Mouse (Mus musculus) midbrain, embryonic 13.5 days (tissue): Measurements from ENCODE around the gene Enoph1. TPM values are rescaled to one million over a fixed set of nuclear protein-coding genes. Genes with fewer than 3 reads are reported as not detected.
A peak's percentile ranks its signal among the peaks of the same experiment; 100 is the strongest.

Experiments
- ATAC-seq: fragments of 200-750 bp; cut with Nextera tagmentation; 2 replicates; pipeline ENCODE4 v1.8.0; 2017; ENCODE audit warnings: mild to moderate bottlenecking, moderate TSS enrichment, moderate library complexity
- H3K27ac ChIP-seq: fragments of 300-500 bp; sonication (generic); 2 replicates; pipeline ENCODE4 v1.5.1; 2015; ENCODE audit warnings: inconsistent platforms, mild to moderate bottlenecking, moderate library complexity
- H3K27me3 ChIP-seq: fragments of 300-500 bp; sonication (generic); 2 replicates; pipeline ENCODE4 v1.6.1; 2015; ENCODE audit warnings: mild to moderate bottlenecking, inconsistent platforms
- H3K36me3 ChIP-seq: fragments of 300-500 bp; sonication (generic); 2 replicates; pipeline ENCODE4 v1.6.1; 2015; ENCODE audit warnings: mild to moderate bottlenecking, inconsistent platforms
- H3K4me1 ChIP-seq: fragments of 300-500 bp; sonication (generic); replicated peaks from 2 replicates; pipeline ENCODE4 v1.6.1; 2015; ENCODE audit warnings: inconsistent platforms
- H3K4me2 ChIP-seq: fragments of 300-500 bp; sonication (generic); replicated peaks from 2 replicates; pipeline ENCODE4 v1.6.1; 2015; ENCODE audit warnings: moderate library complexity, mild to moderate bottlenecking, inconsistent platforms
- H3K4me3 ChIP-seq: fragments of 300-500 bp; sonication (generic); replicated peaks from 2 replicates; pipeline ENCODE4 v1.5.1; 2015; ENCODE audit warnings: mild to moderate bottlenecking, inconsistent platforms
- H3K9ac ChIP-seq: fragments of 300-500 bp; sonication (generic); replicated peaks from 2 replicates; pipeline ENCODE4 v1.6.1; 2015; ENCODE audit warnings: mild to moderate bottlenecking, inconsistent platforms
- H3K9me3 ChIP-seq: fragments of 300-500 bp; sonication (generic); 2 replicates; pipeline ENCODE4 v1.6.1; 2016; ENCODE audit warnings: mild to moderate bottlenecking, inconsistent platforms
- WGBS: fragments of 180-500 bp; shearing (Covaris S2); methylation state at CpG from one replicate; pipeline ENCODE4 v1.1.7; 2015; 5-methylcytosine and 5-hydroxymethylcytosine counted together
- polyA plus RNA-seq: library from polyadenylated mRNA; unstranded; fragments of >200 nt; fragmentation: Nextera tagmentation; extraction: Ambion mirVana; gene quantifications from 2 replicates; pipeline ENCODE4 v1.2.1, GENCODE M21; 2015

Enoph1 gene
- polyA plus RNA-seq, 1 experiment from 2014 or later = 39.4 TPM

DNA sequence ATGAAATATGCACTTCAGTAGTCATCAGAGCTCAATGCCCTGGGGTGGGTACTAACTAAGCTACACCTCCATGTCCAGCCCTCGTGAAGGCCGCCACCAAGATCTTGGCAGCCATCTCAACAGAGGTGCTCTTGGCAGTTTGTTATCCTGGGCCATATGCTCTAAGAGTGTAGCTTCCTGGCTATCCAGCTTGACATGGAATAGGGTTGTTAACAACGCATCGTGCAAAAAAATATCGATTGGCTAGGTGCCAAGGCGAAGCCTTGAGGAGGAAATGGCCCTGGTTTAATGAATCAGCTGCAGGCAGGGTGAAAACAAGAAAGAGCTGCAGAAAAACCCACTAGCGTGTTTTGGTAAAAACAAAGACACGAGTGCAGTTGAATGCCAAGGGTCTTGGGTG lies 45.3 kb downstream of the Enoph1 start:
- WGBS = 76% methylated on average over 8 of the region's 8 CpGs
- Histone ChIP-seq H3K27me3 (no peaks in the 10 kb centered on the region), H3K9ac (no peak overlapping the region), H3K4me3 (no peak overlapping the region), H3K36me3 (no peaks in the 10 kb centered on the region), H3K9me3 (no peaks in the 10 kb centered on the region), H3K4me1 (peaks cover 13% of the 10 kb centered on the region), H3K4me2 (no peak overlapping the region), H3K27ac (0 out of 2 replicates have a peak overlapping the region, but pooled peaks have one; percentile 8)
- no peak for ATAC-seq

- no peak overlapping the region for H3K9ac ChIP-seq
- peak overlapping the region; percentile 87 for H3K27ac ChIP-seq
- peaks cover 24% of the 10 kb centered on the region for H3K4me1 ChIP-seq
- no peaks in the 10 kb centered on the region for H3K9me3 ChIP-seq
- H3K4me2 ChIP-seq = peak overlapping the region; percentile 50
- WGBS = 23% methylated on average over 12 of the region's 12 CpGs
- no peaks in the 10 kb centered on the region for H3K36me3 ChIP-seq
- H3K4me3 ChIP-seq = peak overlapping the region; percentile 3; the same call in 1 of the 2 replicates
- H3K27me3 ChIP-seq = no peaks in the 10 kb centered on the region
- ATAC-seq = peak; percentile 61
Measured at GRCm38 (mm10) chr5:100090515-100091262, 50.9 kb downstream of the Enoph1 start.

DNA sequence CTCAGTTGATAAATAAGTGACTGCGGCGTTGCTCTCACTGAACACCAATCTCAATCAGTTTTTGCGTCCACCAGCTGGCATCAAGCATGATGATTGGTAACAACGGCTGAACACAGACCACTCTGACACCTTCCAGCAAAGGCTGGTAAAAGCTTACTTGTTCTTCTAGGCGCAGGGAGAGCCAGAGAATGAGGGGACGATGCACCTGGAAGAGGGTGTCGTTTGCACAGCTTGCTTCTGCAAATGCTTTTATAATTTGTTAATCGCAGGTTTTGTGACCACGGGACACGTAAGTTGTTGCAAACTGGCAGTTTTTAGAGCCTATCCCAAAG lies 51.4 kb downstream of the Enoph1 start:
- Histone ChIP-seq H3K4me3 (peak overlapping the region; percentile 3), H3K4me2 (peak overlapping the region; percentile 50), H3K36me3 (no peaks in the 10 kb centered on the region), H3K9ac (peak overlapping the region; percentile 54; the same call in 1 of the 2 replicates), H3K27ac (peak overlapping the region; percentile 87), H3K9me3 (no peaks in the 10 kb centered on the region), H3K4me1 (peaks cover 24% of the 10 kb centered on the region), H3K27me3 (no peaks in the 10 kb centered on the region)
- 33% methylated on average over 10 of the region's 10 CpGs for WGBS
- ATAC-seq = peak; percentile 57

DNA sequence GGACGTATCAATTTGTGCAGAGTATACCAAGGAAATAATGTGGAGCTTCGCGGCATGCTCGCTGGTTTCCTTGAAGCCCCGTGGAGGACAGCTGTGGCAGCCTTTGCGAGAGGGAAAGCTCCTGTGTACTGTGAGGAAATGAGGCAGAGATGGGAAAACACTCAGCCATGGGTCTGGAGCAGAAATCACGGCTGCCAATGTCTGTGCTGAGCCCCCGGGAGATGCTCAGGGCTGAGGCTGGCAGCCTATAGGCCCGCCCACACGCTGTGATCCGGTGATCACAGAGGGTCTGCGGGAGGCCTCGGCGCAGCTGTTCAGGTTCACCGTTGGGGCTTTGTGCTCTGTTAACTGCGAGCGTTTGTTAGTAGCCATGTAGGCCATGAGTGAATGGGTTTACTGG lies 51.8 kb downstream of the Enoph1 start:
- peaks cover 24% of the 10 kb centered on the region for H3K4me1 ChIP-seq
- no peaks in the 10 kb centered on the region for H3K36me3 ChIP-seq
- 6% methylated on average over 17 of the region's 17 CpGs for whole genome bisulfite sequencing
- peak overlapping the region; percentile 50 for H3K4me2 ChIP-seq
- peak overlapping the region; percentile 87 for H3K27ac ChIP-seq
- ATAC-seq = peak; percentile 95
- H3K4me3 ChIP-seq = peak overlapping the region; percentile 3; the same call in 1 of the 2 replicates
- no peaks in the 10 kb centered on the region for H3K9me3 ChIP-seq
- H3K9ac ChIP-seq = peak overlapping the region; percentile 54
- H3K27me3 ChIP-seq = no peaks in the 10 kb centered on the region

DNA sequence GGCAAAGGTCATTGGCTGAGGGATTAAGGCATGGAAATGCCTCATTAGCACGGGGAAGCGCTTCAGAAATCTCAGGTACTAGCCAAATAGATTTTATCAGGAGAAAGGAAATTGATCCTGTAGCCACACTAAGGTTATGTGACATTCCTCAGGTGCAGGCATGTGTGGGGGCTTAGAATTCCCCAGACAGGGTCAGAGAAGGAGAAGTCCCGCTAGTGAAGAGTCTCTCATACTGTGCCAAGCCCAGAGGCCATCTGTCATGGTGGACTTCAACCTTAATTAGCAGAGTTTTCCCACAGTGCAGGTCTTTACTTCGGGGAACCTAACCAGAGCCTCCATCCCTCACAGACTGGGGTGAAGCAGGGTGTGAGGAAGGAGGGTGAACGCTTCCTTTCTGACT lies 57.2 kb downstream of the Enoph1 start:
- Histone ChIP-seq H3K27me3 (no peaks in the 10 kb centered on the region), H3K27ac (no peak overlapping the region), H3K36me3 (no peaks in the 10 kb centered on the region), H3K4me2 (no peak overlapping the region), H3K9ac (no peak overlapping the region), H3K9me3 (no peaks in the 10 kb centered on the region), H3K4me3 (no peak overlapping the region), H3K4me1 (peaks cover 4% of the 10 kb centered on the region)
- no peak for ATAC-seq
- 69% methylated on average over 5 of the region's 5 CpGs for WGBS

DNA sequence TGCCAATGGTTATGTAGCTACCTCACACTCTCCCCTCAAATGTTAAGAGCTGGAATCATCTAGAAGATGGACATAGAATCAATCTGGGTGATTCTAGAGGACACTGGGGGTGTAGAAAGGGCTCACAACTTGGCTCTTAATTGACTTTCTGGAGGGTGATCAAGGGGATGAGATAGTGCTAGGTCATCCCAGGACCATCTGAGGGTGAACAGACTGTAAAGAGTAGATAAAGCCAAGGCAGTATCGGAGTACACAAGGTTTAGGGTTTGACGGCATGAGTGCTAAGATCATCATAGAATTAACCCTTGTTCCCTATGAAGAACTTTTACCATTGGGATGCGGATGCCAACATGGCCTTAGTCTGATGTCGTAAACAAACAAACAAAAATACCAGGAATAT lies 58.2 kb downstream of the Enoph1 start:
- Histone ChIP-seq H3K4me2 (no peak overlapping the region), H3K4me1 (no peaks in the 10 kb centered on the region), H3K27me3 (no peaks in the 10 kb centered on the region), H3K36me3 (no peaks in the 10 kb centered on the region), H3K9ac (no peak overlapping the region), H3K9me3 (no peaks in the 10 kb centered on the region), H3K4me3 (no peak overlapping the region), H3K27ac (no peak overlapping the region)
- WGBS = 99% methylated on average over 4 of the region's 4 CpGs
- no peak for ATAC-seq

GRCm38 (mm10) chr5:100102395-100102794 lies 62.6 kb downstream of the Enoph1 start:
- Histone ChIP-seq H3K36me3 (no peaks in the 10 kb centered on the region), H3K9ac (no peak overlapping the region), H3K27me3 (no peaks in the 10 kb centered on the region), H3K9me3 (no peaks in the 10 kb centered on the region), H3K4me2 (no peak overlapping the region), H3K4me1 (no peaks in the 10 kb centered on the region), H3K4me3 (no peak overlapping the region), H3K27ac (no peak overlapping the region)
- no peak for ATAC-seq
- 95% methylated on average over 1 of the region's 1 CpGs for WGBS

DNA sequence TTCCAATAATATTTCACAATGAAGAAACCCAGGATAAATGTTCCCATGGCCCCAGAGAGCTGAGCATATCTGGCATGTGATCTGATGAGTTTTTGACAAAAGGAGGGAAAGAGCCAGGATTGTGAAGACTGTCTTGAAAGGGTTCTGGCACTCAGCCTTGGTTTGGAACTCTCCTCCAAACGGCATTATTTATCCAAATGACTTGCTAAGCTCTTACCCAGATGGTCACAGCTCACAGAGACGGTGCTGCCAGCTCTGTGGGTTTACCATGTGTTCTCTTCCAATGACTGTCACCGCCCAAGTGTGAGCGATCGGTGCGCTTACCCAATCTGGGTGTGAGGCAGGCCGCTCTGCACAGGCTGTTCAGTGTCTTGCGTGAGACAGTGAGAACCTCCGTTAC lies 69.1 kb downstream of the Enoph1 start:
- H3K4me3 ChIP-seq = no peak overlapping the region
- 73% methylated on average over 9 of the region's 9 CpGs for WGBS
- no peak overlapping the region for H3K9ac ChIP-seq
- H3K9me3 ChIP-seq = no peaks in the 10 kb centered on the region
- peak; percentile 69 for ATAC-seq
- H3K36me3 ChIP-seq = no peaks in the 10 kb centered on the region
- H3K4me2 ChIP-seq = no peak overlapping the region
- peaks cover 13% of the 10 kb centered on the region for H3K4me1 ChIP-seq
- H3K27me3 ChIP-seq = no peaks in the 10 kb centered on the region
- no peak overlapping the region for H3K27ac ChIP-seq

DNA sequence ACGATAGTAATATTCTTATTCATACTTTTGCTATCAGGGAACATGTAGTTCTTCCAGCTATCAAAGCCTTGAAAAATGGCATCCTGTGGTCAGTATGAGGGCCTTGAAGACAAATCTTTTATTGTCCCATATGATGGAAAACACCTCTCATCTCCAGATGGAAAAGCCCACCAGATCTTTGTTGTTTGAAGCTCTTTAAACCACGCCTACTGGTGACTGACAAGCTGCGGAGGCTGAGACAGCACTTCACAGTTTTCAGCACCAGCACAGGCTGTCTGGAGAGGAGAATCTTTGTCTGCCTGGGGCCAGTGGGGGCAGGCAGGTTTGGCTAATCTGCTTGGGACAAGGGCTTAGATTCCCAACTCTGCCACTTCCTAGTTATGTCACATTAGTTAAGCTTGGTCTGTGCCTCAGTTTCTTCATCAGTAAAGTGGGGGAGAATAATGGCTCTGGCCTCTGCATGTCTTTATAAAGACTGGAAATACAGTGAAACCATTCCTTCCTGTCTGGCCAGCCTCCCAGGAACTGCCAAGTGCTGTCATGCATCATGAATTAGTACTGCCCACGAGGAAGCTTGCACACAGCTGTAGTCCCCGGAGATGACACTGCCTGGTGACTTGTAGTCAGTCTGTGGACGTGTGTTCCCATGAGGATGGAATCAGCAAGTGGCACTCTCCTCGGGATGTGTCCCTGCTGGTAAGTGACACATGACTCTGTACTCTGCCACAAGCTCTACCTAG lies 69.9 kb downstream of the Enoph1 start:
- no peaks in the 10 kb centered on the region for H3K27me3 ChIP-seq
- 64% methylated on average over 7 of the region's 7 CpGs for WGBS
- H3K9me3 ChIP-seq = no peaks in the 10 kb centered on the region
- no peaks in the 10 kb centered on the region for H3K36me3 ChIP-seq
- H3K4me2 ChIP-seq = no peak overlapping the region
- H3K4me1 ChIP-seq = peaks cover 18% of the 10 kb centered on the region
- no peak overlapping the region for H3K27ac ChIP-seq
- no peak for ATAC-seq
- H3K9ac ChIP-seq = no peak overlapping the region
- H3K4me3 ChIP-seq = no peak overlapping the region

- Histone ChIP-seq H3K36me3 (no peaks in the 10 kb centered on the region), H3K4me3 (no peak overlapping the region), H3K9ac (no peak overlapping the region), H3K4me2 (no peak overlapping the region), H3K4me1 (peaks cover 18% of the 10 kb centered on the region), H3K27me3 (no peaks in the 10 kb centered on the region), H3K27ac (no peak overlapping the region), H3K9me3 (no peaks in the 10 kb centered on the region)
- 87% methylated on average over 3 of the region's 3 CpGs for WGBS
- ATAC-seq = no peak
Measured at GRCm38 (mm10) chr5:100110581-100110980, 70.8 kb downstream of the Enoph1 start.

DNA sequence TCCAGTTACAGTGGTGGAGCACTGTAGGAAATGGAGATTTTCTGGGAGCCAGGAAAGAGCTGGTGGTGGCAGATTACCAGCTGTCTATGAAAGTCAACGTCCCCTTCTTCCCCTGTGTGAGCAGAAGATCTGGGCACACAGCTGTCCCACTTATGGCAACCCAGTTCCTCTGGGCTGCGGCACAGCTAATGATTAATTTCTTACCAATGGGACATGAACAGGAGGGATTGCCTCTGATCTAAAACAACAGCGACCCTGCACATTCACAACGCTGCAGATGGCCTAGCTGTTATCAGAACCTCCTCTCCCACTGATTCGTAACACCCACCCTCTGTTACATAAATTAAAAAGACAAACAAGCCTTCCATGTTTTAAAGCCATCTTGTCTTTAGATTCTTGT lies 73.6 kb downstream of the Enoph1 start:
- ATAC-seq = no peak; the same call in 1 of the 2 replicates
- Histone ChIP-seq H3K36me3 (no peaks in the 10 kb centered on the region), H3K4me1 (peaks cover 20% of the 10 kb centered on the region), H3K27ac (no peak overlapping the region; the same call in 1 of the 2 replicates), H3K27me3 (no peaks in the 10 kb centered on the region), H3K9me3 (no peaks in the 10 kb centered on the region), H3K4me3 (no peak overlapping the region), H3K9ac (no peak overlapping the region), H3K4me2 (no peak overlapping the region)
- WGBS = 52% methylated on average over 5 of the region's 5 CpGs
